Mouse (Mus musculus) embryonic facial prominence, embryonic 14.5 days (tissue): ENCODE data around the gene Exosc6. TPM values are rescaled to one million over a fixed set of nuclear protein-coding genes. Genes with fewer than 3 reads are reported as not detected.
A peak's percentile ranks its signal among the peaks of the same experiment; 100 is the strongest.
"Not testable (repeated sequence)": the region's sequence is repeated elsewhere in the genome, so short reads cannot be mapped to it uniquely, and the experiment has no call there.

Experiments
- ATAC-seq: fragments of 200-750 bp; cut with Nextera tagmentation; 2 replicates; pipeline ENCODE4 v1.8.0; 2017; ENCODE audit warnings: low read depth, moderate number of reproducible peaks, moderate TSS enrichment
- DNase-seq: peaks from one replicate; pipeline ENCODE4 v3.0.0-alpha.2; 2015; ENCODE audit warnings: low spot score
- H3K27ac ChIP-seq: fragments of 300-500 bp; sonication (generic); replicated peaks from 2 replicates; pipeline ENCODE4 v1.5.1; 2014; ENCODE audit warnings: low read depth, mild to moderate bottlenecking, low read length, moderate library complexity
- H3K27me3 ChIP-seq: fragments of 300-500 bp; sonication (generic); replicated peaks from 2 replicates; pipeline ENCODE4 v1.6.1; 2014; ENCODE audit warnings: low read length; ENCODE audit not compliant: control insufficient read depth, insufficient read depth
- H3K36me3 ChIP-seq: fragments of 300-500 bp; sonication (generic); 2 replicates; pipeline ENCODE4 v1.6.1; 2014; ENCODE audit warnings: low read length, mixed read lengths; ENCODE audit not compliant: control insufficient read depth, insufficient read depth
- H3K4me1 ChIP-seq: fragments of 300-500 bp; sonication (generic); 2 replicates; pipeline ENCODE4 v1.6.1; 2014; ENCODE audit warnings: antibody characterized with exemption, low read length; ENCODE audit not compliant: control insufficient read depth, insufficient read depth
- H3K4me2 ChIP-seq: fragments of 300-500 bp; sonication (generic); 2 replicates; pipeline ENCODE4 v1.6.1; 2014; ENCODE audit warnings: low read depth, mild to moderate bottlenecking, low read length, moderate library complexity, mixed read lengths
- H3K4me3 ChIP-seq: fragments of 300-500 bp; sonication (generic); 2 replicates; pipeline ENCODE4 v1.5.1; 2014; ENCODE audit warnings: low read depth, mild to moderate bottlenecking, low read length
- H3K9ac ChIP-seq: fragments of 300-500 bp; sonication (generic); 2 replicates; pipeline ENCODE4 v1.6.1; 2014; ENCODE audit warnings: low read depth, mild to moderate bottlenecking, low read length, moderate library complexity, mixed read lengths
- H3K9me3 ChIP-seq: fragments of 300-500 bp; sonication (generic); 2 replicates; pipeline ENCODE4 v1.6.1; 2016; ENCODE audit warnings: low read length; ENCODE audit not compliant: control insufficient read depth
- WGBS: fragments of 180-500 bp; shearing (Covaris S2); extraction: QIAGEN DNeasy Blood & Tissue Kit; methylation state at CpG from one replicate; pipeline ENCODE4 v1.1.7; 2014; 5-methylcytosine and 5-hydroxymethylcytosine counted together
- polyA plus RNA-seq: library from polyadenylated mRNA; unstranded; fragments of >200 nt; fragmentation: Nextera tagmentation; extraction: Ambion mirVana; gene quantifications from 2 replicates; pipeline ENCODE4 v1.2.1, GENCODE M21; 2014

Exosc6 gene
- polyA plus RNA-seq, 1 experiment from 2014 or later, result 13.1 TPM

DNA sequence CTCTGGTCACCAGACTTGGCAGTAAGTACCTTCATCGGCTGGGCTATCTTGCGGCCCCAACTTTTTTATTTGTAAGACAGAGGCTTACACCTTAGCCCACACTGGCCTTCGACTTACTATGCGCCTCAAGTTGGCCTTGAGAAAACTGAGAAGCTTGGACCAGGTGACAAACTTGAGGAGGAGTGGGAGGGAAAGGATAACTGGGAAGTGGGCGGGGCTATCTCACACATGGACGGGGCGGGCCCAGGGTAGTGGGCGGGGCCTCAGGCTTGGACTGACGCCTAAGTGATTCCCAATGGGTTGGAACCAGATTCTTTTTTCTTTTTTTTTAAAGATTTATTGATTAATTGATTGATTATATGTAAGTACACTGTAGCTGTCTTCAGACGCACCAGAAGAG, 11.3 kb downstream of the Exosc6 start:
- Histone ChIP-seq H3K27me3 (no peaks in the 10 kb centered on the region), H3K27ac (no peak overlapping the region), H3K9me3 (no peaks in the 10 kb centered on the region), H3K4me2 (no peak overlapping the region), H3K36me3 (no peaks in the 10 kb centered on the region), H3K4me3 (no peak overlapping the region), H3K9ac (no peak overlapping the region), H3K4me1 (0 out of 2 replicates have a peak, but pooled peaks cover 5% of the 10 kb centered on the region)
- DNase-seq (no peak), ATAC-seq (no peak)
- 29% methylated on average over 10 of the region's 10 CpGs for WGBS

DNA sequence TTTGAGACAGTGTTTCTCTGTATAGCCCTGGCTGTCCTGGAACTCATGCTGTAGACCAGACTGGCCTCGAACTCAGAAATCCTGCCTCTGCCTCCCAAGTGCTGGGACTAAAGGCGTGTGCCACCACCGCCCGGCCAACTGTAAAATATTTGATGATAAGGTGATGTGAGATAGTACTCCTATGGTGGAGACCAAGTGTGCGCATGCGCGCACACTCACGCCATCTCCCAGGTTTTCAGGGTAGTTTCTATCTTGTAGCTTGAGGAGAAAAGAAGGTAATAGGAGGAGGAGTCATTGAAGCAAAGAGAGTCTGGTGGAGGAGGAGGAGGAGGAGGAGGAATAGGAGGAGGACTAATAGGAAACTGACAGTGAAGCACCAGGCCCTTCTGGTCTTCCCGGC, 12.5 kb downstream of the Exosc6 start:
- H3K4me2 ChIP-seq, H3K4me1 ChIP-seq, H3K4me3 ChIP-seq, H3K27ac ChIP-seq, H3K9ac ChIP-seq, H3K36me3 ChIP-seq, ATAC-seq, DNase-seq, H3K9me3 ChIP-seq, H3K27me3 ChIP-seq: not testable (repeated sequence)
- WGBS, result 90% methylated on average over 9 of the region's 9 CpGs

- H3K4me2 ChIP-seq, result no peak overlapping the region
- DNase-seq (no peak), ATAC-seq (no peak)
- H3K27me3 ChIP-seq, result no peaks in the 10 kb centered on the region
- no peaks in the 10 kb centered on the region for H3K4me1 ChIP-seq
- no peaks in the 10 kb centered on the region for H3K36me3 ChIP-seq
- no peak overlapping the region for H3K9ac ChIP-seq
- WGBS, result 68% methylated on average over 3 of the region's 3 CpGs
- H3K4me3 ChIP-seq, result no peak overlapping the region
- no peak overlapping the region for H3K27ac ChIP-seq
- H3K9me3 ChIP-seq, result no peaks in the 10 kb centered on the region
Measured at GRCm38 (mm10) chr8:111075926-111076325, 19.8 kb downstream of the Exosc6 start.

GRCm38 (mm10) chr8:111079461-111079860, 23.3 kb downstream of the Exosc6 start:
- H3K27me3 ChIP-seq, result no peaks in the 10 kb centered on the region; the same call in 1 of the 2 replicates
- 53% methylated on average over 5 of the region's 5 CpGs for WGBS

GRCm38 (mm10) chr8:111079861-111080271, 23.7 kb downstream of the Exosc6 start:
- Histone ChIP-seq H3K27me3 (no peaks in the 10 kb centered on the region; the same call in 1 of the 2 replicates), H3K4me1 (no peaks in the 10 kb centered on the region), H3K9ac (0 out of 2 replicates have a peak overlapping the region, but pooled peaks have one; percentile 19), H3K27ac (no peak overlapping the region), H3K9me3 (no peaks in the 10 kb centered on the region), H3K36me3 (no peaks in the 10 kb centered on the region), H3K4me3 (no peak overlapping the region), H3K4me2 (no peak overlapping the region)
- ATAC-seq (no peak), DNase-seq (peak; percentile 39)
- 35% methylated on average over 6 of the region's 6 CpGs for WGBS

More at GRCm38 (mm10) chr8:111079461-111079860, 23.3 kb downstream of the Exosc6 start:
- Histone ChIP-seq H3K36me3 (no peaks in the 10 kb centered on the region), H3K27ac (no peak overlapping the region), H3K4me2 (no peak overlapping the region), H3K9ac (0 out of 2 replicates have a peak overlapping the region, but pooled peaks have one; percentile 19), H3K9me3 (no peaks in the 10 kb centered on the region), H3K4me3 (no peak overlapping the region), H3K4me1 (no peaks in the 10 kb centered on the region)
- no peak for DNase-seq
- no peak for ATAC-seq

DNA sequence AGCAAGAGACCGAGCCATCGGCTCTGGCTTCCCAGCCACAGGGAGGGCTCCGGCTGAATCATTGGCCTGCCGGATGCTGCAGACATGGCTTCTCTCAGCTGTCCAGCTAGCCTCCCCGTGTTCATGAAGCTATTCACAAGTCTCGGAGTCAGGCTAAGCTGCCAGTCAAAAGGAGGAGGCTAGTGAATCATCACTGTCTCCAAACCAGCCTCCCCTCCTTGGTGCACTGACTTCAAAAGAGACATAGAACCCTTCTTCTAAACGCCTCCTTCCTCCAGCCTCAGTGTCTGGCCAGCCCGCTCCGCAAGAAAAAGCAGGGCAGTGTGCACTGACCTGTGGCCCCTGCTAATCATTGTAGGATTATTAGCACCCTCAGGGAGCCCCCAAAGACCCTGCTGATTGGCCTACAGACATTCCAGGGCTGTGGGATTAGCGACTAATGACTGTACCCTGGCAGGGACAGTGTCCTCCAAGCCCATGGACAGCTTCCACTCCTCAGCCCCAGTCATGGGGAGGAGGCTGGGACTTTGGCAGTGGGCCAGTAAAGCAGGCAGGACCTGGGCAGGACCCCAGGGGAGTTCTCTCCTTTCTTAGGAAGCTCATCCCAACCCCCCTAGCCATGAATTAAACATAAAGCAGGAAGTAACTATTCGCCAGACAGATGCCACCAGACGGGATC, 25.6 kb downstream of the Exosc6 start:
- Histone ChIP-seq H3K27me3 (no peaks in the 10 kb centered on the region; the same call in 1 of the 2 replicates), H3K9ac (no peak overlapping the region), H3K4me3 (no peak overlapping the region), H3K36me3 (no peaks in the 10 kb centered on the region), H3K4me1 (no peaks in the 10 kb centered on the region), H3K4me2 (no peak overlapping the region), H3K27ac (no peak overlapping the region), H3K9me3 (no peaks in the 10 kb centered on the region)
- 46% methylated on average over 11 of the region's 12 CpGs for WGBS
- DNase-seq, result peak; percentile 18
- ATAC-seq, result 0 out of 2 replicates have a peak, but pooled peaks have one; percentile 53

DNA sequence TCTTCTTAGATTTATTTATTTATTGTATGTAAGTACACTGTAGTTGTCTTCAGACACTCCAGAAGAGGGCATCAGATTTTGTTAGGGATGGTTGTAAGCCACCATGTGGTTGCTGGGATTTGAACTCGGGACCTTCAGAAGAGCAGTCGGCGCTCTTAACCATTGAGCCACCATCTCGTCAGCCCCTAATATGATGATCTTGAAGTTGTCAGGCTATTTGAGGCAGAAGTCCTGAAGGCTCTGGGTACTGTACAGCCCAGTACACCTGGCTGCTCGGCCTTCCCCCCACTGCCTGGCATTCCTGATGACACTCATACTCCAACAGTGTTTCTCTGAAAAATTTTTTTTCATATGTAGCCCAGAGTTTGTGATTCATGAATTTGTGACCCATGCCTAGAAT, 27.8 kb downstream of the Exosc6 start:
- DNase-seq, H3K27ac ChIP-seq, H3K4me2 ChIP-seq, H3K4me3 ChIP-seq, H3K9me3 ChIP-seq, H3K36me3 ChIP-seq, H3K4me1 ChIP-seq, H3K27me3 ChIP-seq, H3K9ac ChIP-seq, ATAC-seq: not testable (repeated sequence)
- WGBS, result 83% methylated on average over 5 of the region's 5 CpGs

GRCm38 (mm10) chr8:111090126-111090525, 34.0 kb downstream of the Exosc6 start:
- Histone ChIP-seq H3K27ac (no peak overlapping the region), H3K9me3 (no peaks in the 10 kb centered on the region), H3K4me1 (no peaks in the 10 kb centered on the region), H3K27me3 (no peaks in the 10 kb centered on the region), H3K4me3 (no peak overlapping the region), H3K9ac (no peak overlapping the region), H3K36me3 (no peaks in the 10 kb centered on the region), H3K4me2 (no peak overlapping the region)
- WGBS, result 2% methylated on average over 2 of the region's 2 CpGs
- no peak for ATAC-seq
- DNase-seq, result peak; percentile 83

GRCm38 (mm10) chr8:111091706-111092105, 35.6 kb downstream of the Exosc6 start:
- H3K27me3 ChIP-seq, result no peaks in the 10 kb centered on the region
- H3K27ac ChIP-seq, result no peak overlapping the region
- no peaks in the 10 kb centered on the region for H3K9me3 ChIP-seq
- ATAC-seq (no peak), DNase-seq (no peak)
- WGBS, result 78% methylated on average over 7 of the region's 7 CpGs
- no peak overlapping the region for H3K4me2 ChIP-seq
- H3K9ac ChIP-seq, result no peak overlapping the region
- no peak overlapping the region for H3K4me3 ChIP-seq
- H3K4me1 ChIP-seq, result peaks cover 6% of the 10 kb centered on the region; the same call in 1 of the 2 replicates
- no peaks in the 10 kb centered on the region for H3K36me3 ChIP-seq
